Mouse (Mus musculus) gastrocnemius, postnatal 36 days (tissue): ENCODE results near the gene Mynn. TPM values are rescaled to one million over a fixed set of nuclear protein-coding genes. Genes with fewer than 3 reads are reported as not detected.

Experiments used
- DNase-seq, 2 experiments: peaks; one replicate each; pipeline ENCODE4 v3.0.0; 2022
- intact Hi-C: fragments of 180-260 bp; cut with DNase I; formaldehyde crosslinking; loops from one replicate; pipeline ENCODE4 v1.15.1; 2025
- total RNA-seq, 2 experiments: library from RNA; stranded (reverse); gene quantifications; 2 replicates each; pipeline ENCODE4 v1.2.3; 2021

Mynn gene
- total RNA-seq, 2 experiments from 2014 or later = 7.0 to 8.3 TPM

- DNase-seq = no peak
- intact Hi-C loops = no loop called here
Measured at GRCm38 (mm10) chr3:30620132-30620531, 18.3 kb downstream of the Mynn start.

- no peak for DNase-seq
- intact Hi-C loops = no loop called here
Measured at GRCm38 (mm10) chr3:30633681-30634080, 31.8 kb downstream of the Mynn start.

- intact Hi-C loops = no loop called here
- no peak for DNase-seq
Measured at GRCm38 (mm10) chr3:30635629-30636028, 33.8 kb downstream of the Mynn start.

- no peak for DNase-seq
- intact Hi-C loops = no loop called here
Measured at GRCm38 (mm10) chr3:30644207-30644606, 42.3 kb downstream of the Mynn start, which contains the start of gene Lrriq4. Gene Lrriq4, plus strand, starts transcription at chr3:30644507.

- intact Hi-C loops = no loop called here
- no peak for DNase-seq
Measured at GRCm38 (mm10) chr3:30646761-30647160, 44.9 kb downstream of the Mynn start.

GRCm38 (mm10) chr3:30647440-30648090, 45.7 kb downstream of the Mynn start, which contains the start of gene Lrrc34:
Gene Lrrc34, minus strand, starts transcription at chr3:30647869.
- intact Hi-C loops = no loop called here
- no peak for DNase-seq

GRCm38 (mm10) chr3:30648466-30648865, 46.6 kb downstream of the Mynn start:
- no peak for DNase-seq
- intact Hi-C loops = no loop called here

GRCm38 (mm10) chr3:30650062-30650841, 48.4 kb downstream of the Mynn start:
- no peak for DNase-seq
- intact Hi-C loops = no loop called here

GRCm38 (mm10) chr3:30655937-30656336, 54.1 kb downstream of the Mynn start:
- no peak for DNase-seq
- intact Hi-C loops = no loop called here

- intact Hi-C loops = no loop called here
- no peak for DNase-seq
Measured at GRCm38 (mm10) chr3:30658486-30658885, 56.6 kb downstream of the Mynn start.

Other genes with a start within 250 kb of the Mynn start
- 1 to 10 TPM; 4.9 to 7.0 TPM for gene Mecom, start 54.1 kb upstream of the Mynn start, total RNA-seq
- gene Actrt3, start 2.1 kb upstream of the Mynn start, total RNA-seq = not detected
- gene Lrriq4, start 42.4 kb downstream of the Mynn start, total RNA-seq = not detected
- not detected for gene Lrrc34, start 45.8 kb downstream of the Mynn start, total RNA-seq
- gene Lrrc31, start 97.8 kb downstream of the Mynn start, total RNA-seq = not detected
- gene Samd7, start 144.2 kb downstream of the Mynn start, total RNA-seq = not detected
- 10 to 100 TPM; 24.9 to 35.3 TPM for gene Sec62, start 190.8 kb downstream of the Mynn start, total RNA-seq